Mouse (Mus musculus) bone marrow, adult 2 months (tissue): ENCODE measurements around the gene Hist1h4d.
"Not testable (repeated sequence)": the region's sequence is repeated elsewhere in the genome, so short reads cannot be mapped to it uniquely, and the experiment has no call there.

Source experiments
- CTCF ChIP-seq: fragments of 200-500 bp; IDR thresholded peaks from 2 replicates; pipeline ENCODE4 v1.5.1; 2011; ENCODE audit warnings: low read length, control low read depth; ENCODE audit not compliant: control insufficient read depth, insufficient read depth
- POLR2A ChIP-seq: fragments of 200-500 bp; IDR thresholded peaks from 2 replicates; pipeline ENCODE4 v1.6.1; 2011; ENCODE audit warnings: low read depth, mild to moderate bottlenecking, control low read depth, low read length, borderline replicate concordance; ENCODE audit not compliant: control insufficient read depth

DNA sequence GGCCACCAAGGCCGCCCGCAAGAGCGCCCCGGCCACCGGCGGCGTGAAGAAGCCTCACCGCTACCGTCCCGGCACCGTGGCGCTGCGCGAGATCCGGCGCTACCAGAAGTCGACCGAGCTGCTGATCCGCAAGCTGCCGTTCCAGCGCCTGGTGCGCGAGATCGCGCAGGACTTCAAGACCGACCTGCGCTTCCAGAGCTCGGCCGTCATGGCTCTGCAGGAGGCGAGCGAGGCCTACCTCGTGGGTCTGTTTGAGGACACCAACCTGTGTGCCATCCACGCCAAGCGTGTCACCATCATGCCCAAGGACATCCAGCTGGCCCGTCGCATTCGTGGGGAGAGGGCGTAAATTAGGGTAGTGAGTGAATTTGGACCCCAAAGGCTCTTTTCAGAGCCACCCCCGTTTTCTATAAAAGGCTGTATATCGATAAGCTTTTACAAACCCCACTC lies 5.5 kb upstream of the Hist1h4d start:
- peak; percentile 93; the same call in 1 of the 2 replicates for TF ChIP-seq POLR2A
- not testable (repeated sequence) for TF ChIP-seq CTCF
